Mouse (Mus musculus): ENCODE measurements at regions not wholly inside any gene's neighbourhood (a gene's known extent, or its start where the extent isn't known, plus 50 kb on each side); places are given as distances from the start of the nearest gene placed in this dataset.

GRCm38 (mm10) chr8:125619336-125619906, 49.8 kb upstream of the Sipa1l2 start:
- no peak for ATAC-seq (ENCODE audit: insufficient number of reproducible peaks, insufficient read depth, low FRiP score, low read depth)
- 47% methylated on average over 12 of the region's 12 CpGs for WGBS
- Histone ChIP-seq H3K9ac (ENCODE audit: low read length) (peak overlapping the region; percentile 41; the same call in 1 of the 2 replicates), H3K27ac (replicated peaks in 1 of 2; ENCODE audit: control insufficient read depth in 1 of 2, insufficient read depth in 1 of 2, low read depth in 2 of 2, low read length in 2 of 2) (peak overlapping the region; percentile 2 to 24; a peak in 3 of 4 replicates), H3K4me2 (ENCODE audit: low read length) (no peak overlapping the region), H3K27me3 (ENCODE audit: control insufficient read depth, insufficient read depth, low read length) (no peaks in the 10 kb centered on the region), H3K4me1 (ENCODE audit: control insufficient read depth in 2 of 2, insufficient read depth in 2 of 2, low read length in 2 of 2) (peaks cover 39 to 40% of the 10 kb centered on the region in 2 experiments), H3K9me3 (ENCODE audit: control insufficient read depth, low read length) (no peaks in the 10 kb centered on the region), H3K4me3 (ENCODE audit: control insufficient read depth in 1 of 2, insufficient read depth in 1 of 2, low read depth in 1 of 2, low read length in 2 of 2) (no peak overlapping the region), H3K36me3 (ENCODE audit: control insufficient read depth, insufficient read depth, low read length) (no peaks in the 10 kb centered on the region)
